Mouse (Mus musculus) megakaryocyte-erythroid progenitor cell, adult 5-6 weeks (primary cell): Measurements from ENCODE around the gene Gm960. TPM values are rescaled to one million over a fixed set of nuclear protein-coding genes. Genes with fewer than 3 reads are reported as not detected.
"Not testable (repeated sequence)": the region's sequence is repeated elsewhere in the genome, so short reads cannot be mapped to it uniquely, and the experiment has no call there.

Experiments used
- ATAC-seq: replicated peaks from 2 replicates; pipeline ENCODE4 v1.8.0; 2016; ENCODE audit warnings: mild to moderate bottlenecking, inconsistent platforms; ENCODE audit not compliant: severe bottlenecking, poor library complexity, low FRiP score, low TSS enrichment
- total RNA-seq, 2 experiments: library from RNA; stranded (forward) in 1 of 2; stranded (reverse) in 1 of 2; fragments of 200-1000, 215-1000 nt in 1 of 2; fragments of >200 nt in 1 of 2; fragmentation: Nextera tagmentation in 1 of 2; gene quantifications; 2 replicates each; pipeline ENCODE4 v1.2.3; 2014 to 2017

The Gm960 gene
- total RNA-seq, 2 experiments from 2014 or later: 3.5 TPM; not detected in 1

GRCm38 (mm10) chr19:4605654-4606053 lies 92.8 kb downstream of the Gm960 start:
- ATAC-seq: no peak

GRCm38 (mm10) chr19:4603801-4604723 lies 94.4 kb downstream of the Gm960 start:
- peak; percentile 86 for ATAC-seq

- no peak for ATAC-seq
Measured at GRCm38 (mm10) chr19:4602459-4602858, 96.0 kb downstream of the Gm960 start.

- no peak for ATAC-seq
Measured at GRCm38 (mm10) chr19:4596071-4596470, 102.4 kb downstream of the Gm960 start.

- ATAC-seq: no peak
Measured at GRCm38 (mm10) chr19:4593792-4594522, 104.5 kb downstream of the Gm960 start.

GRCm38 (mm10) chr19:4590025-4590424 lies 108.4 kb downstream of the Gm960 start:
- ATAC-seq: no peak

GRCm38 (mm10) chr19:4589081-4589480 lies 109.4 kb downstream of the Gm960 start:
- ATAC-seq: no peak

- no peak for ATAC-seq
Measured at GRCm38 (mm10) chr19:4588430-4588829, 110.0 kb downstream of the Gm960 start.

- no peak for ATAC-seq
Measured at GRCm38 (mm10) chr19:4587426-4587825, 111.0 kb downstream of the Gm960 start.

GRCm38 (mm10) chr19:4586783-4587182 lies 111.7 kb downstream of the Gm960 start:
- ATAC-seq: not testable (repeated sequence)

GRCm38 (mm10) chr19:4583856-4584255 lies 114.6 kb downstream of the Gm960 start:
- no peak for ATAC-seq

GRCm38 (mm10) chr19:4579296-4579695 lies 119.2 kb downstream of the Gm960 start:
- ATAC-seq: no peak

GRCm38 (mm10) chr19:4578799-4579198 lies 119.7 kb downstream of the Gm960 start:
- ATAC-seq: no peak

Other genes starting within 250 kb of the Gm960 start
- gene Syt12, start 221.2 kb downstream of the Gm960 start, total RNA-seq (2014; fragmentation: Nextera tagmentation): not detected in 2 replicates
- gene Syt12, start 221.2 kb downstream of the Gm960 start, total RNA-seq (2017): not detected in 2 replicates
- not detected in 2 replicates for gene 2010003K11Rik, start 200.1 kb downstream of the Gm960 start, total RNA-seq (2014; fragmentation: Nextera tagmentation)
- not detected in 2 replicates for gene 2010003K11Rik, start 200.1 kb downstream of the Gm960 start, total RNA-seq (2017)
- gene Pcx, start 188.2 kb downstream of the Gm960 start, total RNA-seq (2014; fragmentation: Nextera tagmentation): 4.8 and 11.0 TPM in 2 replicates
- 2.9 and 3.9 TPM in 2 replicates for gene Pcx, start 188.2 kb downstream of the Gm960 start, total RNA-seq (2017)
- gene Lrfn4, start 83.0 kb downstream of the Gm960 start, total RNA-seq (2014; fragmentation: Nextera tagmentation): 0.92 and 2.6 TPM in 2 replicates
- 1.1 and 2.4 TPM in 2 replicates for gene Lrfn4, start 83.0 kb downstream of the Gm960 start, total RNA-seq (2017)
- 23.0 and 38.5 TPM in 2 replicates for gene Rce1, start 73.0 kb downstream of the Gm960 start, total RNA-seq (2014; fragmentation: Nextera tagmentation)
- 14.6 and 26.0 TPM in 2 replicates for gene Rce1, start 73.0 kb downstream of the Gm960 start, total RNA-seq (2017)
- gene Sptbn2, start 12.5 kb upstream of the Gm960 start, total RNA-seq (2014; fragmentation: Nextera tagmentation): not detected in 2 replicates
- not detected in 2 replicates for gene Sptbn2, start 12.5 kb upstream of the Gm960 start, total RNA-seq (2017)
- gene Rbm4b, start 57.8 kb upstream of the Gm960 start, total RNA-seq (2014; fragmentation: Nextera tagmentation): 5.0 and 11.3 TPM in 2 replicates
- gene Rbm4b, start 57.8 kb upstream of the Gm960 start, total RNA-seq (2017): 9.9 and 19.2 TPM in 2 replicates
- 51.9 and 59.4 TPM in 2 replicates for gene Rbm4, start 95.2 kb upstream of the Gm960 start, total RNA-seq (2014; fragmentation: Nextera tagmentation)
- gene Rbm4, start 95.2 kb upstream of the Gm960 start, total RNA-seq (2017): 68.6 and 75.3 TPM in 2 replicates
- 29.3 and 59.5 TPM in 2 replicates for gene Gm21992, start 112.9 kb upstream of the Gm960 start, total RNA-seq (2014; fragmentation: Nextera tagmentation)
- 15.8 and 17.3 TPM in 2 replicates for gene Gm21992, start 112.9 kb upstream of the Gm960 start, total RNA-seq (2017)
- gene Rbm14, start 113.0 kb upstream of the Gm960 start, total RNA-seq (2014; fragmentation: Nextera tagmentation): 74.2 and 76.1 TPM in 2 replicates
- 16.6 and 29.1 TPM in 2 replicates for gene Rbm14, start 113.0 kb upstream of the Gm960 start, total RNA-seq (2017)
- 75.1 and 81.3 TPM in 2 replicates for gene Ccs, start 140.7 kb upstream of the Gm960 start, total RNA-seq (2014; fragmentation: Nextera tagmentation)
- gene Ccs, start 140.7 kb upstream of the Gm960 start, total RNA-seq (2017): 47.7 and 59.0 TPM in 2 replicates
- gene Ccdc87, start 140.7 kb upstream of the Gm960 start, total RNA-seq (2014; fragmentation: Nextera tagmentation): not detected in 2 replicates
- not detected in 2 replicates for gene Ccdc87, start 140.7 kb upstream of the Gm960 start, total RNA-seq (2017)
- gene Ctsf, start 156.5 kb upstream of the Gm960 start, total RNA-seq (2014; fragmentation: Nextera tagmentation): 1.3 and 2.9 TPM in 2 replicates
- 2.7 and 7.5 TPM in 2 replicates for gene Ctsf, start 156.5 kb upstream of the Gm960 start, total RNA-seq (2017)
- 2.2 and 4.0 TPM in 2 replicates for gene Actn3, start 179.2 kb upstream of the Gm960 start, total RNA-seq (2014; fragmentation: Nextera tagmentation)
- 1.0 TPM in 1 of 2 replicates, not detected in the other for gene Actn3, start 179.2 kb upstream of the Gm960 start, total RNA-seq (2017)
- gene Zdhhc24, start 180.0 kb upstream of the Gm960 start, total RNA-seq (2014; fragmentation: Nextera tagmentation): 16.5 and 20.3 TPM in 2 replicates
- gene Zdhhc24, start 180.0 kb upstream of the Gm960 start, total RNA-seq (2017): 8.8 and 13.2 TPM in 2 replicates
- 1.5 and 2.5 TPM in 2 replicates for gene Bbs1, start 208.0 kb upstream of the Gm960 start, total RNA-seq (2014; fragmentation: Nextera tagmentation)
- 0.65 TPM in 1 of 2 replicates, not detected in the other for gene Bbs1, start 208.0 kb upstream of the Gm960 start, total RNA-seq (2017)
- 53.8 and 62.2 TPM in 2 replicates for gene Dpp3, start 229.6 kb upstream of the Gm960 start, total RNA-seq (2014; fragmentation: Nextera tagmentation)
- 40.7 and 51.4 TPM in 2 replicates for gene Dpp3, start 229.6 kb upstream of the Gm960 start, total RNA-seq (2017)
- gene Peli3, start 244.5 kb upstream of the Gm960 start, total RNA-seq (2014; fragmentation: Nextera tagmentation): 1.1 TPM in 1 of 2 replicates, not detected in the other
- gene Peli3, start 244.5 kb upstream of the Gm960 start, total RNA-seq (2017): not detected in 2 replicates